Mouse (Mus musculus) limb, embryonic 14.5 days (tissue): ENCODE measurements around the gene Chrng. TPM values are rescaled to one million over a fixed set of nuclear protein-coding genes. Genes with fewer than 3 reads are reported as not detected.

Source experiments
- ATAC-seq: fragments of 200-750 bp; cut with Nextera tagmentation; 2 replicates; pipeline ENCODE4 v1.8.0; 2017; ENCODE audit warnings: low read depth, moderate number of reproducible peaks, moderate TSS enrichment; ENCODE audit not compliant: low FRiP score
- DNase-seq: peaks from one replicate; pipeline ENCODE4 v3.0.0-alpha.2; 2015; ENCODE audit warnings: low spot score
- H3K27ac ChIP-seq: fragments of 300-500 bp; sonication (generic); replicated peaks from 2 replicates; pipeline ENCODE4 v1.5.1; 2014; ENCODE audit warnings: low read depth, mild to moderate bottlenecking, low read length, moderate library complexity, mixed read lengths
- H3K27me3 ChIP-seq: fragments of 300-500 bp; sonication (generic); 2 replicates; pipeline ENCODE4 v1.6.1; 2014; ENCODE audit warnings: low read length, mixed read lengths; ENCODE audit not compliant: control insufficient read depth, insufficient read depth
- H3K36me3 ChIP-seq: fragments of 300-500 bp; sonication (generic); 2 replicates; pipeline ENCODE4 v1.6.1; 2014; ENCODE audit warnings: mild to moderate bottlenecking, low read length, moderate library complexity, mixed read lengths; ENCODE audit not compliant: control insufficient read depth, insufficient read depth
- H3K4me1 ChIP-seq: fragments of 300-500 bp; sonication (generic); 2 replicates; pipeline ENCODE4 v1.6.1; 2014; ENCODE audit warnings: antibody characterized with exemption, low read length, mixed read lengths; ENCODE audit not compliant: control insufficient read depth, insufficient read depth
- H3K4me2 ChIP-seq: fragments of 300-500 bp; sonication (generic); replicated peaks from 2 replicates; pipeline ENCODE4 v1.6.1; 2014; ENCODE audit warnings: low read depth, mild to moderate bottlenecking, low read length, moderate library complexity; ENCODE audit not compliant: severe bottlenecking
- H3K4me3 ChIP-seq: fragments of 300-500 bp; sonication (generic); replicated peaks from 2 replicates; pipeline ENCODE4 v1.5.1; 2014; ENCODE audit warnings: low read length
- H3K9ac ChIP-seq: fragments of 300-500 bp; sonication (generic); 2 replicates; pipeline ENCODE4 v1.6.1; 2014; ENCODE audit warnings: mild to moderate bottlenecking, low read depth, low read length, moderate library complexity; ENCODE audit not compliant: severe bottlenecking
- H3K9me3 ChIP-seq: fragments of 300-500 bp; sonication (generic); 2 replicates; pipeline ENCODE4 v1.6.1; 2016; ENCODE audit warnings: low read length; ENCODE audit not compliant: control insufficient read depth
- POLR2A ChIP-seq: fragments of 200-500 bp; IDR thresholded peaks from 2 replicates; pipeline ENCODE4 v1.8.0; 2012; ENCODE audit warnings: inconsistent platforms, mild to moderate bottlenecking, moderate library complexity, borderline replicate concordance; ENCODE audit not compliant: insufficient read depth, insufficient read length; ENCODE audit errors: extremely low read depth
- WGBS: fragments of 180-500 bp; shearing (Covaris S2); extraction: QIAGEN DNeasy Blood & Tissue Kit; methylation state at CpG from one replicate; pipeline ENCODE4 v1.1.7; 2014; 5-methylcytosine and 5-hydroxymethylcytosine counted together
- polyA plus RNA-seq, 2 experiments: library from polyadenylated mRNA; depleted of rRNA in 1 of 2; stranded (reverse) in 1 of 2; unstranded in 1 of 2; fragments of >200 nt; fragmentation: Nextera tagmentation in 1 of 2; extraction: Ambion mirVana in 1 of 2; gene quantifications; 2 replicates each; pipeline versions ENCODE4 v1.2.1 to v1.2.3; 2012 to 2014

Chrng gene
- polyA plus RNA-seq, 2 experiments: 29.3 to 44.7 TPM

GRCm38 (mm10) chr1:87239056-87239455, 34.6 kb downstream of the Chrng start:
- no peaks in the 10 kb centered on the region for H3K4me1 ChIP-seq
- TF ChIP-seq POLR2A: no peak
- no peak overlapping the region for H3K9ac ChIP-seq
- H3K4me2 ChIP-seq: no peak overlapping the region
- peaks cover 29% of the 10 kb centered on the region for H3K36me3 ChIP-seq
- no peak overlapping the region for H3K27ac ChIP-seq
- no peak overlapping the region for H3K4me3 ChIP-seq
- ATAC-seq (no peak), DNase-seq (no peak)
- H3K9me3 ChIP-seq: no peaks in the 10 kb centered on the region
- H3K27me3 ChIP-seq: no peaks in the 10 kb centered on the region
- WGBS: 72% methylated on average over 8 of the region's 8 CpGs

GRCm38 (mm10) chr1:87243021-87243420, 38.6 kb downstream of the Chrng start:
- H3K27me3 ChIP-seq: no peaks in the 10 kb centered on the region
- TF ChIP-seq POLR2A: no peak

GRCm38 (mm10) chr1:87245430-87245829, 41.0 kb downstream of the Chrng start:
- no peak overlapping the region for H3K27ac ChIP-seq
- H3K4me1 ChIP-seq: no peaks in the 10 kb centered on the region
- 41% methylated on average over 1 of the region's 1 CpGs for WGBS

More at GRCm38 (mm10) chr1:87243021-87243420, 38.6 kb downstream of the Chrng start:
- Histone ChIP-seq H3K4me1 (no peaks in the 10 kb centered on the region), H3K4me3 (no peak overlapping the region), H3K4me2 (no peak overlapping the region), H3K9me3 (no peaks in the 10 kb centered on the region), H3K36me3 (peaks cover 12% of the 10 kb centered on the region), H3K9ac (no peak overlapping the region), H3K27ac (no peak overlapping the region)
- DNase-seq (no peak), ATAC-seq (no peak)
- 81% methylated on average over 8 of the region's 8 CpGs for WGBS

GRCm38 (mm10) chr1:87245929-87246815, 41.7 kb downstream of the Chrng start:
- no peak overlapping the region for H3K4me3 ChIP-seq
- no peak for TF ChIP-seq POLR2A

More at GRCm38 (mm10) chr1:87245430-87245829, 41.0 kb downstream of the Chrng start:
- H3K4me2 ChIP-seq: no peak overlapping the region
- TF ChIP-seq POLR2A: no peak
- no peak for DNase-seq
- no peak overlapping the region for H3K4me3 ChIP-seq
- no peaks in the 10 kb centered on the region for H3K27me3 ChIP-seq
- no peak for ATAC-seq
- no peaks in the 10 kb centered on the region for H3K9me3 ChIP-seq
- no peaks in the 10 kb centered on the region for H3K36me3 ChIP-seq
- H3K9ac ChIP-seq: no peak overlapping the region

GRCm38 (mm10) chr1:87252040-87252609, 47.7 kb downstream of the Chrng start:
- H3K27me3 ChIP-seq: no peaks in the 10 kb centered on the region
- H3K9ac ChIP-seq: no peak overlapping the region
- H3K4me2 ChIP-seq: no peak overlapping the region
- H3K27ac ChIP-seq: no peak overlapping the region
- no peaks in the 10 kb centered on the region for H3K9me3 ChIP-seq
- no peaks in the 10 kb centered on the region for H3K36me3 ChIP-seq
- ATAC-seq (no peak), DNase-seq (no peak)
- no peak for TF ChIP-seq POLR2A
- H3K4me1 ChIP-seq: no peaks in the 10 kb centered on the region
- H3K4me3 ChIP-seq: no peak overlapping the region
- 63% methylated on average over 5 of the region's 5 CpGs for WGBS

More at GRCm38 (mm10) chr1:87245929-87246815, 41.7 kb downstream of the Chrng start:
- Histone ChIP-seq H3K27me3 (no peaks in the 10 kb centered on the region), H3K27ac (no peak overlapping the region), H3K9me3 (no peaks in the 10 kb centered on the region), H3K36me3 (no peaks in the 10 kb centered on the region), H3K9ac (no peak overlapping the region), H3K4me2 (peak overlapping the region; percentile 30), H3K4me1 (no peaks in the 10 kb centered on the region)
- peak; percentile 89 for ATAC-seq
- peak; percentile 72 for DNase-seq
- 24% methylated on average over 22 of the region's 22 CpGs for WGBS
